ENCODE assay signal across 23 mouse cellular contexts in the genomic region with DNA sequence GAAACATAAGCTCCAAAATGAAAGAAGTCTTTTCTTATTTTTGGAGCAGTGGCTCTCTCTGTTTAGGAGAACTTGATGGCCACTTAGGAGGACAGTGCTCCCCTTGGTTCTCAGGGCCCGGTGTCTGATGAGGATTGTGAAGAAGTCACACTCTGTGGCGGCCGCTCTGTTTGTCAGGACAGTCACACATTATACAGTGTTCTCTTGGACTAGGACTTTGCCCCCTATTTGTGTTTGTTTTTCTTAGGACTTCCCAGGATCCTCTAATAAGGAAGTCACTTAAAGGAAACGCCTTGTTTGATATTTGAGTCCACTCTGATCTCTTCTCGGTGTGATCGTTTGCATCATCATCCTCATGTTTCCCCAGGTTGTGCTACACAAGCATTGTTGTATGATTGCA. TPM values are rescaled to one million over a fixed set of nuclear protein-coding genes. Genes with fewer than 3 reads are reported as not detected.
A peak's percentile ranks its signal among the peaks of the same experiment; 100 is the strongest.
DNase-seq lines count a peak whose midpoint lies in the region; ATAC-seq and TF ChIP-seq lines count a peak whose summit lies in the region.
"Had no signal": no experiment of that assay in that cellular context is flagged by ENCODE, and none has a peak within 500 bp of the region (broad histone marks: within the 10 kb centered on the region; RNA-seq: fewer than 3 reads in every experiment).

No protein-coding gene starts in this region.

- peak; percentile 84 for DNase-seq in kidney, adult 2 months
- DNase-seq in kidney, postnatal 10 days: peak; percentile 21
- no peak for DNase-seq in liver, postnatal 0 days
- DNase-seq in cerebellum, postnatal 4 days (ENCODE audit: low spot score in 2 of 2): no peak
- DNase-seq in adrenal gland, postnatal 4 days (ENCODE audit: low spot score in 2 of 2): no peak
- no peak for DNase-seq in midbrain, embryonic 10.5 days (ENCODE audit: low spot score)
- DNase-seq: adrenal gland, postnatal 36 days; cerebellum, adult 11 months; cerebellum, adult 9-11 months; gastrocnemius, postnatal 36 days; heart, adult 2 months; layer of hippocampus, postnatal 36 days; lung, adult 2 months; lung, postnatal 14 days; thymus, postnatal 36 days had no signal

- TF ChIP-seq POLR2A in kidney, adult 2 months (IDR thresholded peaks at IDR 0.05; ENCODE audit: low read depth, low read length): no peak

- H3K4me3 ChIP-seq in kidney, adult 2 months (ENCODE audit: insufficient read depth, low read depth, low read length): peak overlapping the region; percentile 23; the same call in 1 of the 2 replicates
- no peak overlapping the region for H3K4me3 ChIP-seq in kidney, embryonic 16.5 days (ENCODE audit: low read length)
- H3K4me3 ChIP-seq in intestine, embryonic 15.5 days (replicated peaks): no peak overlapping the region
- H3K4me3 ChIP-seq in liver, postnatal 0 days (ENCODE audit: low read depth, low read length): no peak overlapping the region
- no peak overlapping the region for H3K4me3 ChIP-seq in midbrain, embryonic 10.5 days
- H3K4me3 ChIP-seq: forebrain, embryonic 10.5 days; heart, adult 2 months; hindbrain, embryonic 12.5 days; limb, embryonic 12.5 days; megakaryocyte, embryonic 14.5 days had no signal

- TF ChIP-seq EP300 in liver, postnatal 0 days (IDR thresholded peaks at IDR 0.05; ENCODE audit: low read depth): peak; percentile 21; the same call in 1 of the 2 replicates

- TF ChIP-seq CTCF in kidney, adult 2 months (conservative IDR thresholded peaks at IDR 0.05; ENCODE audit: insufficient read depth, insufficient read length, low read depth, low read length): no peak
- no peak for TF ChIP-seq CTCF in liver, postnatal 0 days (IDR thresholded peaks at IDR 0.05; ENCODE audit: low read depth)

- H3K4me2 ChIP-seq in kidney, embryonic 16.5 days (replicated peaks; ENCODE audit: low read depth, low read length): no peak overlapping the region
- H3K4me2 ChIP-seq in intestine, embryonic 15.5 days (replicated peaks): peak overlapping the region; percentile 15; the same call in 1 of the 2 replicates
- H3K4me2 ChIP-seq in liver, postnatal 0 days (ENCODE audit: low read depth, low read length): peak overlapping the region; percentile 38; the same call in 1 of the 2 replicates
- H3K4me2 ChIP-seq: hindbrain, embryonic 12.5 days; limb, embryonic 12.5 days had no signal

- WGBS in kidney, adult 2 months: 50% methylated on average over 6 of the region's 6 CpGs
- WGBS in kidney, embryonic 16.5 days: 84% methylated on average over 6 of the region's 6 CpGs
- 65% methylated on average over 6 of the region's 6 CpGs for WGBS in intestine, embryonic 15.5 days
- 49% methylated on average over 6 of the region's 6 CpGs for WGBS in liver, postnatal 0 days (ENCODE audit: insufficient replicate concordance)
- 89% methylated on average over 6 of the region's 6 CpGs for WGBS in midbrain, embryonic 10.5 days

- H3K9ac ChIP-seq in kidney, embryonic 16.5 days (replicated peaks; ENCODE audit: low read length): no peak overlapping the region
- H3K9ac ChIP-seq in intestine, embryonic 15.5 days: no peak overlapping the region
- H3K9ac ChIP-seq in liver, postnatal 0 days (replicated peaks): no peak overlapping the region
- H3K9ac ChIP-seq: hindbrain, embryonic 12.5 days; limb, embryonic 12.5 days had no signal

- no peaks in the 10 kb centered on the region for H3K9me3 ChIP-seq in kidney, embryonic 16.5 days (ENCODE audit: low read length)
- H3K9me3 ChIP-seq in intestine, embryonic 15.5 days: no peaks in the 10 kb centered on the region
- H3K9me3 ChIP-seq in liver, postnatal 0 days (ENCODE audit: low read length): no peaks in the 10 kb centered on the region
- no peaks in the 10 kb centered on the region for H3K9me3 ChIP-seq in midbrain, embryonic 10.5 days (replicated peaks)
- H3K9me3 ChIP-seq: forebrain, embryonic 10.5 days; hindbrain, embryonic 12.5 days; limb, embryonic 12.5 days; megakaryocyte, embryonic 14.5 days had no signal

- peaks cover 12% of the 10 kb centered on the region; the same call in 1 of the 2 replicates for H3K4me1 ChIP-seq in kidney, adult 2 months (ENCODE audit: control insufficient read depth, insufficient read depth, low read length)
- H3K4me1 ChIP-seq in kidney, embryonic 16.5 days (ENCODE audit: insufficient read depth, low read length): no peaks in the 10 kb centered on the region
- H3K4me1 ChIP-seq in intestine, embryonic 15.5 days (replicated peaks): no peaks in the 10 kb centered on the region
- H3K4me1 ChIP-seq in liver, postnatal 0 days (ENCODE audit: insufficient read depth): no peaks in the 10 kb centered on the region
- H3K4me1 ChIP-seq in midbrain, embryonic 10.5 days: 0 out of 2 replicates have a peak, but pooled peaks cover 2% of the 10 kb centered on the region
- H3K4me1 ChIP-seq: forebrain, embryonic 10.5 days; hindbrain, embryonic 12.5 days; limb, embryonic 12.5 days had no signal

- no peaks in the 10 kb centered on the region for H3K27me3 ChIP-seq in kidney, adult 2 months (replicated peaks; ENCODE audit: control insufficient read depth, insufficient read depth, low read length)
- no peaks in the 10 kb centered on the region for H3K27me3 ChIP-seq in kidney, embryonic 16.5 days (ENCODE audit: insufficient read depth, low read length)
- H3K27me3 ChIP-seq in intestine, embryonic 15.5 days (replicated peaks): no peaks in the 10 kb centered on the region
- H3K27me3 ChIP-seq in liver, postnatal 0 days (ENCODE audit: insufficient read depth, low read length): no peaks in the 10 kb centered on the region
- H3K27me3 ChIP-seq in midbrain, embryonic 10.5 days (ENCODE audit: low read depth, poor library complexity, severe bottlenecking): no peaks in the 10 kb centered on the region
- H3K27me3 ChIP-seq: hindbrain, embryonic 12.5 days; limb, embryonic 12.5 days; megakaryocyte, embryonic 14.5 days; Patski had no signal

- ATAC-seq in kidney, embryonic 16.5 days (ENCODE audit: low FRiP score, low TSS enrichment): no peak
- ATAC-seq in intestine, embryonic 15.5 days: peak; percentile 94
- peak; percentile 89 for ATAC-seq in liver, postnatal 0 days
- ATAC-seq: midbrain, embryonic 16.5 days; Patski had no signal

- H3K27ac ChIP-seq in kidney, adult 2 months (ENCODE audit: insufficient read depth, low read depth, low read length): peak overlapping the region; percentile 91
- H3K27ac ChIP-seq in kidney, embryonic 16.5 days (ENCODE audit: low read length): no peak overlapping the region
- no peak overlapping the region for H3K27ac ChIP-seq in intestine, embryonic 15.5 days
- H3K27ac ChIP-seq in liver, postnatal 0 days (ENCODE audit: low read depth): peak overlapping the region; percentile 68
- H3K27ac ChIP-seq in midbrain, embryonic 10.5 days (replicated peaks): no peak overlapping the region
- H3K27ac ChIP-seq: forebrain, embryonic 10.5 days; heart, adult 2 months; hindbrain, embryonic 12.5 days; limb, embryonic 12.5 days had no signal

- no peaks in the 10 kb centered on the region; the same call in 1 of the 2 replicates for H3K36me3 ChIP-seq in kidney, adult 2 months (ENCODE audit: control insufficient read depth, insufficient read depth, low read length)
- peaks cover 9% of the 10 kb centered on the region for H3K36me3 ChIP-seq in kidney, embryonic 16.5 days (ENCODE audit: insufficient read depth, low read length)
- 0 out of 2 replicates have a peak, but pooled peaks cover 4% of the 10 kb centered on the region for H3K36me3 ChIP-seq in intestine, embryonic 15.5 days
- peaks cover 4% of the 10 kb centered on the region; the same call in 1 of the 2 replicates for H3K36me3 ChIP-seq in liver, postnatal 0 days (replicated peaks; ENCODE audit: insufficient read depth, low read length)
- peaks cover 33% of the 10 kb centered on the region for H3K36me3 ChIP-seq in midbrain, embryonic 10.5 days

RNA-seq across cellular contexts. Expression of a gene that starts 7.6 kb away (rescaled TPM):
- 4.6 and 6.1 TPM in 2 replicates for polyA plus RNA-seq in kidney, adult 2 months (2012; rRNA removed)
- polyA plus RNA-seq in kidney, embryonic 16.5 days (2015; fragmentation: Nextera tagmentation; extraction: Ambion mirVana): 20.6 and 24.7 TPM in 2 replicates
- 17.0 and 17.8 TPM in 2 replicates for polyA plus RNA-seq in intestine, embryonic 15.5 days (2015; fragmentation: Nextera tagmentation; extraction: Ambion mirVana)
- polyA plus RNA-seq in liver, postnatal 0 days (2015; fragmentation: Nextera tagmentation; extraction: Ambion mirVana): 7.7 and 8.0 TPM in 2 replicates
- 10 to 100 TPM; 13.5 to 14.6 TPM for total RNA-seq in adrenal gland, postnatal 4 days (2021)
- 22.5 and 26.2 TPM in 2 replicates for polyA plus RNA-seq in midbrain, embryonic 10.5 days (2016; fragmentation: Nextera tagmentation; extraction: Ambion mirVana)

RNA-seq across cellular contexts. Expression of a gene that starts 7.9 kb away (rescaled TPM):
- polyA plus RNA-seq in kidney, adult 2 months (2012; rRNA removed): 32.5 and 34.2 TPM in 2 replicates
- polyA plus RNA-seq in kidney, embryonic 16.5 days (2015; fragmentation: Nextera tagmentation; extraction: Ambion mirVana): 29.1 and 29.2 TPM in 2 replicates
- polyA plus RNA-seq in intestine, embryonic 15.5 days (2015; fragmentation: Nextera tagmentation; extraction: Ambion mirVana): 20.4 and 20.7 TPM in 2 replicates
- 8.6 and 9.0 TPM in 2 replicates for polyA plus RNA-seq in liver, postnatal 0 days (2015; fragmentation: Nextera tagmentation; extraction: Ambion mirVana)
- total RNA-seq in adrenal gland, postnatal 4 days (2021): 10 to 100 TPM; 62.3 to 64.2 TPM
- 22.9 and 25.5 TPM in 2 replicates for polyA plus RNA-seq in midbrain, embryonic 10.5 days (2016; fragmentation: Nextera tagmentation; extraction: Ambion mirVana)

RNA-seq across cellular contexts. Expression of a gene that starts 11.7 kb away (rescaled TPM):
- 34.5 and 35.3 TPM in 2 replicates for polyA plus RNA-seq in kidney, adult 2 months (2012; rRNA removed)
- polyA plus RNA-seq in kidney, embryonic 16.5 days (2015; fragmentation: Nextera tagmentation; extraction: Ambion mirVana): 20.7 and 24.5 TPM in 2 replicates
- 12.5 and 13.7 TPM in 2 replicates for polyA plus RNA-seq in intestine, embryonic 15.5 days (2015; fragmentation: Nextera tagmentation; extraction: Ambion mirVana)
- 3.2 and 3.5 TPM in 2 replicates for polyA plus RNA-seq in liver, postnatal 0 days (2015; fragmentation: Nextera tagmentation; extraction: Ambion mirVana)
- total RNA-seq in adrenal gland, postnatal 4 days (2021): 10 to 100 TPM; 37.3 to 40.9 TPM
- polyA plus RNA-seq in midbrain, embryonic 10.5 days (2016; fragmentation: Nextera tagmentation; extraction: Ambion mirVana): 21.2 and 23.1 TPM in 2 replicates

Comparison
In these comparisons a context has a peak if more than half of its experiments do, and no peak if none do; other contexts are left out.
1. H3K27ac ChIP-seq: peak in kidney, adult 2 months (single experiment) and liver, postnatal 0 days (single experiment); none in kidney, embryonic 16.5 days (single experiment), intestine, embryonic 15.5 days (single experiment) and midbrain, embryonic 10.5 days (single experiment).
2. DNase-seq: peak in kidney, adult 2 months (single experiment) and kidney, postnatal 10 days (single experiment); none in liver, postnatal 0 days (single experiment), cerebellum, postnatal 4 days (0 of 2), adrenal gland, postnatal 4 days (0 of 2) and midbrain, embryonic 10.5 days (single experiment).